Mouse (Mus musculus): Measurements from ENCODE around the gene Gm16253. TPM values are rescaled to one million over a fixed set of nuclear protein-coding genes. Genes with fewer than 3 reads are reported as not detected.
A peak's percentile ranks its signal among the peaks of the same experiment; 100 is the strongest.

Gene Gm16253
- total and polyA plus RNA-seq, 3 experiments: 1.4 TPM; not detected in 2

GRCm38 (mm10) chr3:96557694-96558093 is 19.1 kb upstream of the Gm16253 start, which contains the start of gene Txnip:
TSS of gene Txnip (plus strand) at chr3:96557957.
- Histone ChIP-seq H3K27me3 (ENCODE audit: control insufficient read depth in 1 of 2, insufficient read depth in 2 of 2, low read length in 2 of 2) (no peaks in the 10 kb centered on the region), H3K4me1 (ENCODE audit: control insufficient read depth in 1 of 2, insufficient read depth in 2 of 2, low read length in 2 of 2) (peaks cover 15 to 37% of the 10 kb centered on the region in 2 experiments)
- TF ChIP-seq POLR2AphosphoS5 (IDR thresholded peaks at IDR 0.05; ENCODE audit: borderline replicate concordance, low read depth, low read length) (peak; percentile 97), ZC3H11A (IDR thresholded peaks at IDR 0.05; ENCODE audit: low read depth, low read length) (no peak), HCFC1 (IDR thresholded peaks at IDR 0.05; ENCODE audit: low read depth, low read length) (no peak), JUND (IDR thresholded peaks at IDR 0.05; ENCODE audit: low read depth, low read length) (no peak), SIN3A (IDR thresholded peaks at IDR 0.05; ENCODE audit: low read length) (no peak), MYC (IDR thresholded peaks at IDR 0.05; ENCODE audit: low read depth, low read length) (no peak)

GRCm38 (mm10) chr3:96558159-96558558 is 18.6 kb upstream of the Gm16253 start:
- no peak for TF ChIP-seq E2F4 (IDR thresholded peaks at IDR 0.05; ENCODE audit: borderline replicate concordance, low read depth, low read length)
- TF ChIP-seq POLR2AphosphoS5 (IDR thresholded peaks at IDR 0.05; ENCODE audit: borderline replicate concordance, low read depth, low read length): peak; percentile 89
- peaks cover 45% of the 10 kb centered on the region for H3K79me2 ChIP-seq (ENCODE audit: control insufficient read depth, insufficient read depth, low read length, poor library complexity)

More at GRCm38 (mm10) chr3:96557694-96558093, 19.1 kb upstream of the Gm16253 start, which contains the start of gene Txnip:
- H3K9ac ChIP-seq (ENCODE audit: control insufficient read depth, low read depth, low read length, poor library complexity, severe bottlenecking): peak within 1 kb of the TSS; percentile 86
- H3K79me2 ChIP-seq (ENCODE audit: control insufficient read depth, insufficient read depth, low read length, poor library complexity): peaks cover 45% of the 10 kb centered on the region
- H3K9me3 ChIP-seq (replicated peaks; ENCODE audit: insufficient read depth, low read length): no peaks in the 10 kb centered on the region
- H3K4me3 ChIP-seq (ENCODE audit: control insufficient read depth in 1 of 2, insufficient read depth in 1 of 2, low read depth in 2 of 2, low read length in 2 of 2): peak within 1 kb of the TSS; percentile 35 to 90
- peaks cover 11 to 44% of the 10 kb centered on the region in 2 experiments for H3K36me3 ChIP-seq (ENCODE audit: control insufficient read depth in 1 of 2, insufficient read depth in 2 of 2, low read length in 2 of 2)
- H3K27ac ChIP-seq (ENCODE audit: control insufficient read depth, low read depth, low read length): peak within 1 kb of the TSS; percentile 98
- DNase-seq (ENCODE audit: low read depth, low spot score): peak; percentile 100

DNA sequence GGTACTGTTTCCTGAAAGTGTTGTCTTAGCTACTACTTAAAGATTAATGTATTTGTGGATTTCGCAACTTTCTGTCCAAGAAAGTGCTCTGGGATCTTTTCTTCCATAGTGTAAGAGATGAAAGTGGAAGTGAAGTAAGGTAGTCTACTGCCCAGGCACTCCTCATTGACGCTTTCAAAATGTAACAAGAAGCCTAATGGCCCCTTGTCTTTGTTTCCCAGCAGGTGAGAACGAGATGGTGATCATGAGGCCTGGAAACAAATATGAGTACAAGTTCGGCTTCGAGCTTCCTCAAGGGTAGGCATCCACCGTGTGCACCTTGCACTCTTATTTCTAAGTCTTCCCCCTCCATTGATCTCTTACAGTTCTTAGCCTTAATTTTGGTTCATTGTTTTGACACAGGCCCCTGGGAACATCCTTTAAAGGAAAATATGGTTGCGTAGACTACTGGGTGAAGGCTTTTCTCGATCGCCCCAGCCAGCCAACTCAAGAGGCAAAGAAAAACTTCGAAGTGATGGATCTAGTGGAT is 18.1 kb upstream of the Gm16253 start:
- Histone ChIP-seq H3K4me3 (ENCODE audit: control insufficient read depth in 1 of 2, insufficient read depth in 1 of 2, low read depth in 2 of 2, low read length in 2 of 2) (peak overlapping the region; percentile 35 to 90), H3K9ac (ENCODE audit: control insufficient read depth, low read depth, low read length, poor library complexity, severe bottlenecking) (peak overlapping the region; percentile 85), H3K79me2 (ENCODE audit: control insufficient read depth, insufficient read depth, low read length, poor library complexity) (peaks cover 45% of the 10 kb centered on the region), H3K4me1 (ENCODE audit: control insufficient read depth in 1 of 2, insufficient read depth in 2 of 2, low read length in 2 of 2) (peaks cover 11 to 35% of the 10 kb centered on the region in 2 experiments), H3K36me3 (ENCODE audit: control insufficient read depth in 1 of 2, insufficient read depth in 2 of 2, low read length in 2 of 2) (peaks cover 11 to 37% of the 10 kb centered on the region in 2 experiments), H3K27ac (ENCODE audit: control insufficient read depth, low read depth, low read length) (peak overlapping the region; percentile 90), H3K27me3 (ENCODE audit: control insufficient read depth in 1 of 2, insufficient read depth in 2 of 2, low read length in 2 of 2) (no peaks in the 10 kb centered on the region), H3K9me3 (replicated peaks; ENCODE audit: insufficient read depth, low read length) (no peaks in the 10 kb centered on the region)
- peak; percentile 83 for DNase-seq (ENCODE audit: low read depth, low spot score)
- TF ChIP-seq EP300 (IDR thresholded peaks at IDR 0.05; ENCODE audit: low read depth in 1 of 2, low read length in 2 of 2): no peak
- TF ChIP-seq SMC3 (IDR thresholded peaks at IDR 0.05; ENCODE audit: low read depth, low read length): no peak
- TF ChIP-seq ELF1 (IDR thresholded peaks at IDR 0.05; ENCODE audit: low read depth, low read length): no peak
- TF ChIP-seq NRF1 (IDR thresholded peaks at IDR 0.05; ENCODE audit: insufficient read depth, low read depth, low read length, poor library complexity, severe bottlenecking): no peak
- TF ChIP-seq CHD2 (IDR thresholded peaks at IDR 0.05; ENCODE audit: low read length): no peak
- no peak for TF ChIP-seq SIN3A (IDR thresholded peaks at IDR 0.05; ENCODE audit: low read length)
- TF ChIP-seq E2F4 (IDR thresholded peaks at IDR 0.05; ENCODE audit: borderline replicate concordance, low read depth, low read length): no peak
- TF ChIP-seq UBTF (IDR thresholded peaks at IDR 0.05; ENCODE audit: borderline replicate concordance, insufficient read depth, low read depth, low read length): no peak
- TF ChIP-seq POLR2AphosphoS5 (IDR thresholded peaks at IDR 0.05; ENCODE audit: borderline replicate concordance, low read depth, low read length): no peak
- TF ChIP-seq USF1 (IDR thresholded peaks at IDR 0.05; ENCODE audit: low read depth, low read length): no peak
- no peak for TF ChIP-seq MYC (IDR thresholded peaks at IDR 0.05; ENCODE audit: low read depth, low read length)
- TF ChIP-seq ZC3H11A (IDR thresholded peaks at IDR 0.05; ENCODE audit: low read depth, low read length): no peak
- TF ChIP-seq RCOR1 (IDR thresholded peaks at IDR 0.05; ENCODE audit: low read depth, low read length): no peak
- no peak for TF ChIP-seq CHD1 (IDR thresholded peaks at IDR 0.05; ENCODE audit: low read depth, low read length)

More at GRCm38 (mm10) chr3:96558159-96558558, 18.6 kb upstream of the Gm16253 start:
- H3K36me3 ChIP-seq (ENCODE audit: control insufficient read depth in 1 of 2, insufficient read depth in 2 of 2, low read length in 2 of 2): peaks cover 11 to 39% of the 10 kb centered on the region in 2 experiments
- H3K9ac ChIP-seq (ENCODE audit: control insufficient read depth, low read depth, low read length, poor library complexity, severe bottlenecking): peak overlapping the region; percentile 85
- H3K4me3 ChIP-seq (ENCODE audit: control insufficient read depth in 1 of 2, insufficient read depth in 1 of 2, low read depth in 2 of 2, low read length in 2 of 2): peak overlapping the region; percentile 35 to 90
- peak overlapping the region; percentile 90 for H3K27ac ChIP-seq (ENCODE audit: control insufficient read depth, low read depth, low read length)
- no peaks in the 10 kb centered on the region for H3K27me3 ChIP-seq (ENCODE audit: control insufficient read depth in 1 of 2, insufficient read depth in 2 of 2, low read length in 2 of 2)
- DNase-seq (ENCODE audit: low read depth, low spot score): peak; percentile 85
- peaks cover 13 to 35% of the 10 kb centered on the region in 2 experiments for H3K4me1 ChIP-seq (ENCODE audit: control insufficient read depth in 1 of 2, insufficient read depth in 2 of 2, low read length in 2 of 2)
- H3K9me3 ChIP-seq (replicated peaks; ENCODE audit: insufficient read depth, low read length): no peaks in the 10 kb centered on the region

Measured in MEL (cell line).